Mouse (Mus musculus) forebrain, embryonic 10.5 days (tissue): ENCODE data around the gene Paqr5. TPM values are rescaled to one million over a fixed set of nuclear protein-coding genes. Genes with fewer than 3 reads are reported as not detected.

Source experiments
- DNase-seq: peaks from one replicate; pipeline ENCODE4 v3.0.0-alpha.2; 2017; ENCODE audit warnings: low spot score; ENCODE audit errors: extremely low spot score
- H3K27ac ChIP-seq: fragments of 300-500 bp; sonication (generic); 2 replicates; pipeline ENCODE4 v1.5.1; 2016; ENCODE audit warnings: mild to moderate bottlenecking
- H3K27me3 ChIP-seq: fragments of 300-500 bp; sonication (generic); 2 replicates; pipeline ENCODE4 v1.6.1; 2016; ENCODE audit warnings: mild to moderate bottlenecking; ENCODE audit not compliant: poor library complexity, severe bottlenecking
- H3K36me3 ChIP-seq: fragments of 300-500 bp; sonication (generic); replicated peaks from 2 replicates; pipeline ENCODE4 v1.6.1; 2016; ENCODE audit warnings: mild to moderate bottlenecking, moderate library complexity
- H3K4me1 ChIP-seq: fragments of 300-500 bp; sonication (generic); 2 replicates; pipeline ENCODE4 v1.6.1; 2016
- H3K4me3 ChIP-seq: fragments of 300-500 bp; sonication (generic); 2 replicates; pipeline ENCODE4 v1.5.1; 2016; ENCODE audit warnings: mild to moderate bottlenecking, moderate library complexity
- H3K9me3 ChIP-seq: fragments of 300-500 bp; sonication (generic); 2 replicates; pipeline ENCODE4 v1.6.1; 2016; ENCODE audit warnings: mild to moderate bottlenecking, moderate library complexity
- WGBS: fragments of 180-500 bp; shearing (Covaris S2); methylation state at CpG from one replicate; pipeline ENCODE4 v1.1.7; 2016; 5-methylcytosine and 5-hydroxymethylcytosine counted together
- polyA plus RNA-seq: library from polyadenylated mRNA; unstranded; fragments of >200 nt; fragmentation: Nextera tagmentation; extraction: Ambion mirVana; gene quantifications from 2 replicates; pipeline ENCODE4 v1.2.1, GENCODE M21; 2016

Paqr5 gene
- polyA plus RNA-seq, 1 experiment from 2014 or later: 0.58 TPM

DNA sequence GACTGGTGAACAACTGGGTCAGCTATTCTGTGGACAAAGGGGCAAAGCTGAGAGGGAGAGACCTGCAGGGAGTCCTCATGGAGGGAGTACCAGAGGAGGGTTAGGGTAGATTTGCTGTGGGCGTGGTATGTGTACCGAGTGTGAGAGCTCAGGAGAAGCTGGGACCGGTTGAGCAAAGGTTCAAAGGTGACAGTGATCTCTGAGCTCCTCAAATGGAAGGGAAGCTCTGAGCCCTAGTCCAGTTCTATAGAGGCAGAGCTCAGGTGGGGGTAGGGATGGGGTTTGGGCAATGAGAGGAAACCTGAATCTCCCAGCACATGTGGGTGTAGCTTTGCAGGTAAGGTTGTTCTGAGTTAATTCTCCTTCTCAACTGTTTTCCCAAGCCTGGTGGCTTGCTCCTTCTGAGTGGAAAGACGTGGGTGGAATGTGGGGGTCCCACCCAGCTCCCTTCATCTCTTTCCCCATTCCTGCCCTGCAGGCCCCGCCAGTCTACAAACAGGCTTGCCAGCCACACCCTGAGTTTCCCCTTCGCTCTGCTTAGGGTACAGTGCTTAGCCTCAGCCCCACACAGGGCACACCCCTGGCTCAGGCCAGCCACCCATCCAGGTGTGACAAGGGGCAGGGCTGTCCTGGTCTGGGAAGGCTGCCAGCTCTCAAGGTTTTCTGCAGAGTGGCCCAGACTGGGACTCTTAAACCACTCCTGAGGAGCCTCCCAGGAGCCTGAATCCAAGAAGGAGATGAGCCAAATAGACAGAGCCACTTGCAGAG is 26.8 kb downstream of the Paqr5 start:
- Histone ChIP-seq H3K36me3 (no peaks in the 10 kb centered on the region), H3K4me3 (no peak overlapping the region), H3K9me3 (no peaks in the 10 kb centered on the region), H3K4me1 (peaks cover 27% of the 10 kb centered on the region), H3K27me3 (peaks cover 4% of the 10 kb centered on the region; the same call in 1 of the 2 replicates), H3K27ac (no peak overlapping the region)
- WGBS: 83% methylated on average over 6 of the region's 6 CpGs
- no peak for DNase-seq

DNA sequence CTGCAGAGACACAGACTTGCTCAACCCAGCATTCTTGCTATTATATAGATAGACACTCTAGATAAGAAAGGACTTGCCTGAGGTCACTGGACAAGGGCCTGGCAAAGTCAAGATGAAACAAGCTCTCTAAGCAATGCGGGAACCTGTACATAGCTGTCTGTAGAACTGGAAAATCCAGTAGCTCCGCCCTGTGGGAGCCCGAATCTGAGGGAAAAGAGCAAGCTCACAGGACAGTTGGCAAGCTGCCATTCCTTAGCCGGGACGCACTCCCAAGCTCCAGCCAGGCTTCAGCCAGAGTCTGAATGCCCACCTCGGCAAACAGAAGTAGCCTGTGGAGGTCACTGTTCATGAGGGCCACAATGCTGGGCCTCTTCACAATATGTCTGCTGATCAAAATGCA is 28.8 kb downstream of the Paqr5 start:
- H3K4me3 ChIP-seq: no peak overlapping the region
- DNase-seq: no peak
- WGBS: 84% methylated on average over 6 of the region's 6 CpGs

GRCm38 (mm10) chr9:61991158-61991557 is 35.5 kb downstream of the Paqr5 start:
- no peak for DNase-seq
- WGBS: 80% methylated on average over 4 of the region's 4 CpGs
- Histone ChIP-seq H3K27me3 (no peaks in the 10 kb centered on the region), H3K27ac (no peak overlapping the region), H3K36me3 (no peaks in the 10 kb centered on the region), H3K4me1 (peaks cover 17% of the 10 kb centered on the region), H3K4me3 (no peak overlapping the region), H3K9me3 (no peaks in the 10 kb centered on the region)

More for the DNA sequence above, 28.8 kb downstream of the Paqr5 start:
- Histone ChIP-seq H3K27me3 (no peaks in the 10 kb centered on the region), H3K9me3 (no peaks in the 10 kb centered on the region), H3K4me1 (peaks cover 14% of the 10 kb centered on the region), H3K27ac (no peak overlapping the region), H3K36me3 (no peaks in the 10 kb centered on the region)

DNA sequence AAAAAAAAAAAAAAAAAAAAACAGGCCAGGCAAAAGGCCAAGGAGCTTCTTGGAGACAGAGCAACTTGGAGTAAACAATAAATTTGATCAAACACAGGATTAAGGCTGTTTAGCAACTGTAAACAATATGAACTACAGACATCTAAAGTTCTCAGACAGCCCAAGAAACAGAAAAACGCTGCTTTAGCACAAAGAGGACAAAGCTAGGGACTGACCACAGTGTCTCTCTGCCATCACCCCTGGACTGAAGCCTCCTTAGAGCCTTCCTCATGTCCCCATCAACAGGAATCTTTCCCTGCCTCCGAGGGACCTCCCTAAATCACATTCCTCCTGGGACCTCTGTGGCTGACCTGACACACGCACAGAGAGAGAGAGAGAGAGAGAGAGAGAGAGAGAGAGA is 35.9 kb downstream of the Paqr5 start:
- no peaks in the 10 kb centered on the region for H3K27me3 ChIP-seq
- H3K4me3 ChIP-seq: no peak overlapping the region
- H3K36me3 ChIP-seq: no peaks in the 10 kb centered on the region
- 56% methylated on average over 3 of the region's 3 CpGs for WGBS
- no peak for DNase-seq
- peaks cover 17% of the 10 kb centered on the region for H3K4me1 ChIP-seq
- H3K27ac ChIP-seq: no peak overlapping the region
- no peaks in the 10 kb centered on the region for H3K9me3 ChIP-seq

GRCm38 (mm10) chr9:61986055-61986454 is 40.6 kb downstream of the Paqr5 start:
- H3K4me1 ChIP-seq: peaks cover 19% of the 10 kb centered on the region
- H3K9me3 ChIP-seq: no peaks in the 10 kb centered on the region
- no peak for DNase-seq
- no peaks in the 10 kb centered on the region for H3K27me3 ChIP-seq
- WGBS: 93% methylated on average over 7 of the region's 7 CpGs
- H3K36me3 ChIP-seq: no peaks in the 10 kb centered on the region
- H3K27ac ChIP-seq: no peak overlapping the region
- H3K4me3 ChIP-seq: no peak overlapping the region

DNA sequence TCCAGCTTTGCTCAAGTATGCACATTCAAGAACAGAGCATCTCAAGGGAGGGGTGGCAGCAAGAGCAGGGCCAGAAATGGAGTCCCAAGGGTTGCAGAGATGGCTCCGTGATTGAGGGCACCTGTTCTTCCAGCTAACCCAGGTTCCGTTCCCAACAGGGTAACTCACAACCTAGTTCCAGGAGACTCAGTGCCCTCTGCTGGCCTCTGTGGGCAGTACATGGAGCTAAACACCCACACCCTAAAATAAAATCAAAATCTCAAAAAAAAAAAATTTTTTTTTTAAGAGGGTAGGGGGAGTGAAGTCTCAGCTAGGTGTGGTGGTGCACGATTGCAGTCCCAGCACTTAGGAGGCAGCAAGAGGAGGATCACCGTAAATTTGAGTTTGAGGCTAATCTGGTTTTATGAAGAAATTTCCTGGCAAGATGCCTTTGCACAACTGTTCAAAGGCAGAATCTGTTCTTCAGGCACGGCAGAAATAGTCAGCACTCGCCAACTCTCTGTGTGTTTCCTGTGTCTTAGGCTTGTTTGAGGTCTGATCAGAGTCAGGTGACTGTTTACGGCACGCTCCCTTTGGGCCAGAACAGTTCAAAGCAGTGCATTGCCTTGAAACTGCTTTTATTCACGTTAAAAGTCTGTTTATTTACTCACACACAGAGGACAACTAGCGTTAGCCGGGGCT is 41.3 kb downstream of the Paqr5 start:
- Histone ChIP-seq H3K4me3 (no peak overlapping the region), H3K27ac (no peak overlapping the region), H3K27me3 (no peaks in the 10 kb centered on the region), H3K9me3 (no peaks in the 10 kb centered on the region), H3K4me1 (peaks cover 14% of the 10 kb centered on the region), H3K36me3 (no peaks in the 10 kb centered on the region)
- peak; percentile 38 for DNase-seq
- 64% methylated on average over 11 of the region's 11 CpGs for WGBS

DNA sequence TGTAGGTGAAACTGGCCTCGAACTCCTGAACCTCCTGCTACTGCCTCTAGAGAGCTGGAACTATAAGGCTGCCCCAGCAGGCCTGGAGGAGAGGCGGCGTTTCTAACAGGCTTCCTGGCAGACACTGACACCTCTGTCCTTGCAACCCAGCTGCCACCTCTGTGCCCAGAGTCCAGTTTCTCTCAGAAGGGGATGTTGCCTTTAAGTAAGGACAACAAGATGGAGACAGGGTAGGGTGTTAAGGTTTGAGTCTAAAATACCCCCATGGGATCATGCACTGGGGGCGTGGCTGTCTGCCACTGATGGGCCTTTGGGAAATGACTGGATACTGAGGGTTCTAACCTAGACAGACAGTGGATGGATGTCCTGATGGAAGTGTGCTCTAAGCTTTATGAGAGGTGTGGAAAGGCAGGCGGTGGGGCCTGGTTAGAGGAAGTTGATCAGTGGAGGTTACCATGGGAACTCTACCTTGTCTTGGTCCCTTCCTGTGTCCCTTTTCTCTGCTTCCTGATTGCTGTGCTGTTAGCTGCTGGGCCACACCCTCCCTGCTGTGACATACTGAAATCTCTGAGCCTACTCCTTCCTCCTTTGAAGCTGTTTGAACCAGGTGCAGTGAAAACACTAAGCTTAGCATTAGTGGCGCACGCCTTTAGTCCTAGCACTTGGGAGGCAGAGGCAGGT is 43.6 kb downstream of the Paqr5 start:
- WGBS: 88% methylated on average over 7 of the region's 7 CpGs
- no peaks in the 10 kb centered on the region for H3K27me3 ChIP-seq
- no peak overlapping the region for H3K27ac ChIP-seq
- peaks cover 7% of the 10 kb centered on the region for H3K4me1 ChIP-seq
- DNase-seq: no peak
- H3K36me3 ChIP-seq: no peaks in the 10 kb centered on the region
- H3K9me3 ChIP-seq: no peaks in the 10 kb centered on the region
- no peak overlapping the region for H3K4me3 ChIP-seq

- 84% methylated on average over 5 of the region's 5 CpGs for WGBS
- no peaks in the 10 kb centered on the region for H3K36me3 ChIP-seq
- no peaks in the 10 kb centered on the region for H3K27me3 ChIP-seq
- H3K4me1 ChIP-seq: peaks cover 7% of the 10 kb centered on the region
- no peak for DNase-seq
- H3K9me3 ChIP-seq: no peaks in the 10 kb centered on the region
- no peak overlapping the region for H3K4me3 ChIP-seq
- no peak overlapping the region for H3K27ac ChIP-seq
Observed at GRCm38 (mm10) chr9:61981876-61982275, 44.8 kb downstream of the Paqr5 start.

DNA sequence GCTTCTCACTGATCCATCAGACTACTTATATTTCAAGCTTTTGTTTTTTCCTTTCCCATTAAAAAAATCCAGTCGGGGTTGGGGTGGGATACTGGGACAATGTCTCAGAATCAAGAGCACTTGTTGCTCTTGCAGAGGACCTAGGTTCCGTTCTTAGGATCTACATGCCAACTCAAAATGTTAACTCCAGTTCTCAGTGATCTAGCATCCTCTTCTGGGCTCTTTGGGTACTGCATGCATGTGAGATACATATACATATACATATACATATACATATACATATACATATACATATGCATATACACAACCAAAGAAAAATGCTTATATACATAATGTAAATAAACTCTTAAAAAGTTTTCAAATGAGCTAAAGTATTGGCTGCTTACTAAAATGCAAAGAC is 46.7 kb downstream of the Paqr5 start:
- H3K27ac ChIP-seq: no peak overlapping the region
- WGBS: 89% methylated on average over 2 of the region's 2 CpGs
- no peaks in the 10 kb centered on the region for H3K27me3 ChIP-seq
- H3K9me3 ChIP-seq: no peaks in the 10 kb centered on the region
- H3K4me3 ChIP-seq: no peak overlapping the region
- no peak for DNase-seq
- peaks cover 7% of the 10 kb centered on the region for H3K4me1 ChIP-seq
- no peaks in the 10 kb centered on the region for H3K36me3 ChIP-seq

GRCm38 (mm10) chr9:61977258-61977945 is 49.3 kb downstream of the Paqr5 start:
- 93% methylated on average over 13 of the region's 13 CpGs for WGBS
- Histone ChIP-seq H3K4me3 (no peak overlapping the region), H3K9me3 (no peaks in the 10 kb centered on the region), H3K36me3 (no peaks in the 10 kb centered on the region), H3K27me3 (no peaks in the 10 kb centered on the region; the same call in 1 of the 2 replicates), H3K4me1 (peaks cover 8% of the 10 kb centered on the region), H3K27ac (no peak overlapping the region)
- DNase-seq: no peak

GRCm38 (mm10) chr9:61972031-61972430 is 54.6 kb downstream of the Paqr5 start:
- Histone ChIP-seq H3K9me3 (no peaks in the 10 kb centered on the region), H3K27ac (0 out of 2 replicates have a peak overlapping the region, but pooled peaks have one; percentile 25), H3K4me1 (peaks cover 12% of the 10 kb centered on the region), H3K4me3 (no peak overlapping the region), H3K27me3 (no peaks in the 10 kb centered on the region; the same call in none of the 2 replicates), H3K36me3 (no peaks in the 10 kb centered on the region)
- 57% methylated on average over 9 of the region's 9 CpGs for WGBS
- DNase-seq: no peak

GRCm38 (mm10) chr9:61971045-61971444 is 55.6 kb downstream of the Paqr5 start:
- DNase-seq: no peak
- Histone ChIP-seq H3K9me3 (no peaks in the 10 kb centered on the region), H3K27ac (no peak overlapping the region), H3K4me3 (no peak overlapping the region), H3K36me3 (no peaks in the 10 kb centered on the region), H3K4me1 (peaks cover 13% of the 10 kb centered on the region), H3K27me3 (no peaks in the 10 kb centered on the region; the same call in none of the 2 replicates)
- 77% methylated on average over 3 of the region's 3 CpGs for WGBS
